Mouse (Mus musculus) kidney, embryonic 16.5 days (tissue): ENCODE measurements around the gene Gde1. TPM values are rescaled to one million over a fixed set of nuclear protein-coding genes. Genes with fewer than 3 reads are reported as not detected.
A peak's percentile ranks its signal among the peaks of the same experiment; 100 is the strongest.

Experiments used
- ATAC-seq: fragments of 200-750 bp; cut with Nextera tagmentation; 2 replicates; pipeline ENCODE4 v1.8.0; 2017; ENCODE audit warnings: moderate TSS enrichment; ENCODE audit not compliant: low FRiP score, low TSS enrichment
- H3K27ac ChIP-seq: fragments of 300-500 bp; sonication (generic); 2 replicates; pipeline ENCODE4 v1.5.1; 2014; ENCODE audit warnings: low read length
- H3K27me3 ChIP-seq: fragments of 300-500 bp; sonication (generic); 2 replicates; pipeline ENCODE4 v1.6.1; 2014; ENCODE audit warnings: low read length, control low read depth, mixed read lengths; ENCODE audit not compliant: insufficient read depth
- H3K36me3 ChIP-seq: fragments of 300-500 bp; sonication (generic); 2 replicates; pipeline ENCODE4 v1.6.1; 2014; ENCODE audit warnings: low read length, control low read depth, mixed read lengths; ENCODE audit not compliant: insufficient read depth
- H3K4me1 ChIP-seq: fragments of 300-500 bp; sonication (generic); 2 replicates; pipeline ENCODE4 v1.6.1; 2014; ENCODE audit warnings: low read length, control low read depth, mixed read lengths; ENCODE audit not compliant: insufficient read depth
- H3K4me2 ChIP-seq: fragments of 300-500 bp; sonication (generic); replicated peaks from 2 replicates; pipeline ENCODE4 v1.6.1; 2014; ENCODE audit warnings: low read depth, low read length
- H3K4me3 ChIP-seq: fragments of 300-500 bp; sonication (generic); 2 replicates; pipeline ENCODE4 v1.5.1; 2014; ENCODE audit warnings: mild to moderate bottlenecking, low read length
- H3K9ac ChIP-seq: fragments of 300-500 bp; sonication (generic); replicated peaks from 2 replicates; pipeline ENCODE4 v1.6.1; 2014; ENCODE audit warnings: low read length
- H3K9me3 ChIP-seq: fragments of 300-500 bp; sonication (generic); 2 replicates; pipeline ENCODE4 v1.6.1; 2016; ENCODE audit warnings: low read length, control low read depth
- WGBS: fragments of 180-500 bp; shearing (Covaris S2); extraction: QIAGEN DNeasy Blood & Tissue Kit; methylation state at CpG from one replicate; pipeline ENCODE4 v1.1.7; 2014; 5-methylcytosine and 5-hydroxymethylcytosine counted together
- polyA plus RNA-seq: library from polyadenylated mRNA; unstranded; fragments of >200 nt; fragmentation: Nextera tagmentation; extraction: Ambion mirVana; gene quantifications from 2 replicates; pipeline ENCODE4 v1.2.1, GENCODE M21; 2015

The Gde1 gene
- polyA plus RNA-seq, 1 experiment from 2014 or later: 109 TPM

DNA sequence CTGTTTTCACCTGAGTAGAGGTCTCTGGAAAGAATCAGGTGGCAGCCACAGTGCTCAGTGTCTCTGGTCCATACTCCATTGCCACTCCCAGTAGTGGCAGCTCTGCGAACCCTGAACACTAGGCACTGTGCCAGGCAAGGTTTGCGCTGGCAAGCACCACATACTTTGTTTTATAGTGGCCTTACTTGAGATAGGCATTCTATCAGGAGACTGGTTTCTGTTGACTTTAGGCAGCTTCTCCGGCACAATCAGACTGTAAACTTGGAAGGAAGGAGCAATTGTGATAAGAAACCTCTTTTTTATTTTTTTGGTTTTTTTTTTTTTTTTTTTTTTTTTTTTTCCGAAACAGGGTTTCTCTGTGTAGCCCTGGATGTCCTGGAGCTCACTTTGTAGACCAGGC, 2.4 kb upstream of the Gde1 start:
- H3K36me3 ChIP-seq: no peaks in the 10 kb centered on the region
- no peak overlapping the region for H3K4me3 ChIP-seq
- H3K9me3 ChIP-seq: no peaks in the 10 kb centered on the region
- WGBS: 78% methylated on average over 3 of the region's 4 CpGs
- H3K27me3 ChIP-seq: no peaks in the 10 kb centered on the region
- H3K4me1 ChIP-seq: peaks cover 28% of the 10 kb centered on the region
- no peak overlapping the region for H3K4me2 ChIP-seq
- H3K9ac ChIP-seq: no peak overlapping the region
- no peak overlapping the region for H3K27ac ChIP-seq
- no peak for ATAC-seq

DNA sequence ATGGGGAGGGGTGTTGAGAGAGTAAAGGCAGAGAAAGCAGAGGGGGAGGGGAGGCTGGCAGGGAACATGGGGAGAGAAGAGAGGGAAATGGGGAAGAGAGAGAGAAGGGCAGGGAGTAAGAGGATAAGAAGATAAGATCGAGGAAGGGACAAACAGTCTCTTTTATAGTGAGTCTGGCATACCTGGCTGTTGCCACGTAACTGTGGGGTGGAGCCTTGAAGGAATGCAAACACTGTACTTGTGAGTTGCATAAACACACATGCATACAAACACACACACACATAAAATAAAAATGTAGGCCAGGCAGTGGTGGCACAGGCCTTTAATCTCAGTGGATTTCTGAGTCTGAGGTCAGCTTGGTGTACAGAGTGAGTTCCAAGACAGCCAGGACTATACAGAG, 1.6 kb upstream of the Gde1 start:
- Histone ChIP-seq H3K4me1 (peaks cover 27% of the 10 kb centered on the region), H3K4me2 (no peak overlapping the region), H3K9me3 (no peaks in the 10 kb centered on the region), H3K27ac (no peak overlapping the region), H3K27me3 (no peaks in the 10 kb centered on the region), H3K9ac (no peak overlapping the region), H3K36me3 (0 out of 2 replicates have a peak, but pooled peaks cover 2% of the 10 kb centered on the region), H3K4me3 (no peak overlapping the region)
- WGBS: 69% methylated on average over 2 of the region's 2 CpGs
- ATAC-seq: no peak

DNA sequence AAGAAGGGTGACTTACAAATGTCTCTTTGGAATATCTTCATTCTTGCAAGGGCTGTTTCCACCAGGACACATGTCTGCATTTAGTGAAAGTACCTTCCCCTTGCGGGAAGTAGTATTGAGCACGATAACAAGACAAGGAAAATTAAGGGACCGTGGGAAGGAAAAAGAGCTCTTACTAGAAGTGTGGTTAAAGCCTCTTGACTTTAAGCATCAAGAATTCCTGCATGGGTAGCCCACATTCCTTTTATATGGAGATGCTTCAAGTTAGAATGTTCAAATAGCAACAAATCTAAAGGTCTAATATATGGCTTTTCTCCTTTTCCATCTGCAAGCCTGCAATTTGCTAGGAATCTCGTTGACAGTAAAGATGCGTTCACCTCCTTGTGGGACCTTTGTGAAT, 910 bp upstream of the Gde1 start:
- 84% methylated on average over 5 of the region's 5 CpGs for WGBS
- H3K27me3 ChIP-seq: no peaks in the 10 kb centered on the region
- ATAC-seq: no peak
- no peak overlapping the region for H3K4me3 ChIP-seq
- 0 out of 2 replicates have a peak, but pooled peaks cover 5% of the 10 kb centered on the region for H3K36me3 ChIP-seq
- peak overlapping the region; percentile 92 for H3K27ac ChIP-seq
- peaks cover 27% of the 10 kb centered on the region for H3K4me1 ChIP-seq
- H3K9me3 ChIP-seq: no peaks in the 10 kb centered on the region
- H3K9ac ChIP-seq: no peak overlapping the region
- H3K4me2 ChIP-seq: no peak overlapping the region

DNA sequence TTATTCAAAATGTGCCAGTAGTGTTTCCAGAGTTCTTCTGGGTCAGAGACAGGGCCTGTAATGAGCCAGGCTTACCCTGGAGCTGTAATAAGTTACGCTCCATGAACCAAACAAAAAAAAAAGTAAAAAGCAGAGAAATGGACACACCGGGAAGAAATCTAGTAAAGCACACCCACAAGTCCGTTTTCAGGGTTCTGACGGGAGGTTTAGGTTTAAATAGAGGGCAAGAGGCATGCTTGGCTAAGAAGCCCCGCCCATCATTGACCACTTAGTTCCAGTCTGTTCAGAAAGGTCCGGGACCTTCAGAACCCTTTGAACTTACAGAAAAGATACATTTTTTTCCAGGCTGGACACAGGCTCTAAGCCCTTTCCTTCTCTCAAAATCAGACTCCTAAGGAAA, 473 bp upstream of the Gde1 start:
- 22% methylated on average over 6 of the region's 6 CpGs for WGBS
- no peak for ATAC-seq
- Histone ChIP-seq H3K36me3 (0 out of 2 replicates have a peak, but pooled peaks cover 5% of the 10 kb centered on the region), H3K4me2 (peak overlapping the region; percentile 88), H3K27ac (peak overlapping the region; percentile 92), H3K4me1 (peaks cover 27% of the 10 kb centered on the region), H3K9ac (peak overlapping the region; percentile 90), H3K4me3 (peak overlapping the region; percentile 81), H3K9me3 (no peaks in the 10 kb centered on the region), H3K27me3 (no peaks in the 10 kb centered on the region)

DNA sequence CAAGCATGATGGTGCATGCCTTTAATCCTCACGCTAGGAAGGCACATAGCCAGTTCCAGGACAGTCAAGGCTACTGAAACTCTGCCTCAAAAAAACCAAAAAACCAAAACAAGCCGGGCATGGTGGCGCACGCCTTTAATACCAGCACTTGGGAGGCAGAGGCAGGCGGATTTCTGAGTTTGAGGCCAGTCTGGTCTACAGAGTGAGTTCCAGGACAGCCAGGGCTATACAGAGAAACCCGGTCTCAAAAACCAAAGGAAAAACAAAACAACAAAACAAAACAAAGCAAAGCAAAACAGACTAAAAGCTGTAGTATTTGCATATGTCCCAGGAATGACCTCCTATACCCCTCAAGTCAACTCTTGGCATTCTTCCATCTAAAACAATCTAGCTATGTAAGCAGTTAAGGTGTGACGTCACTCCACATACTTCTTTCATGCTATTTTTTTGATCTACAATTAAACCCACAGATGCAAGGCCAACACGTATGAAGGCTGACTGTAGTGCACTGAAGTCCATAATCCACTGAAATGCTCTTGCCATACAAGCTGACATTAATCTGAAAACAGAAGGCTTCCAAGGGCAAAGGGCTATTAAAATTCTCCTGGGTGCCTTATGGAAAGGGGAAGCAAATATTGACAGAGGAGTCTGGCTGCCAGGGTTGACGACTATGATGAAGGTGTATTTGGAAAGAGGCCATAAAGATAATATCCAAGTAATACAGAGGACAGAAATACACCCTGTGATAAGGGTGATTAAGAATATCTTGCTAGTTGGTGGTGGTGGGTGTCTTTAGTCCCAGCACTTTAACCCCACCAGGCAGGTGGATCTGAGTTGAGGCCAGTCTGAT, 1.4 kb downstream of the Gde1 start:
- Histone ChIP-seq H3K9me3 (no peaks in the 10 kb centered on the region), H3K9ac (peak overlapping the region; percentile 90), H3K4me1 (peaks cover 27% of the 10 kb centered on the region), H3K4me2 (peak overlapping the region; percentile 88), H3K4me3 (peak overlapping the region; percentile 81), H3K36me3 (0 out of 2 replicates have a peak, but pooled peaks cover 5% of the 10 kb centered on the region), H3K27me3 (no peaks in the 10 kb centered on the region), H3K27ac (no peak overlapping the region)
- no peak for ATAC-seq
- WGBS: 70% methylated on average over 9 of the region's 9 CpGs

DNA sequence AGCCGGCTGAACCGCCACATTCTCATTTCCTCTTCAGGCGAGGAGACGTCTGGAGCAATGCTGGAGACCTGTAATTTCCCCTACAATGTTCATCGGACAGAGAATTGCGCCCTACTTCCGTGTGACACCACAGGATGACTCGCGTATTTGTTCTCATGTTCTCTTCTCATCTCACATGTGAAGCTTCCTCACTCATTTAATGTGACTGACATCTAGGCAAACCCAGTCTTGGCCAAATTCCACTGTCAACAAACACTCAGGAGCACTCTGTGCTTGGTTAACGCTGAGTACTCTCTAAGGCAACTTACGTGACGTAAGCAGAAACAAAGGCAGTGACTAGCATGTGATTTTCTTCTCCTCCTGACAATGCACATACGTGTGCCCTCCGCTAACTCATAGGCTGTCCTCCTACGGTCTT, 2.4 kb downstream of the Gde1 start:
- H3K4me2 ChIP-seq: no peak overlapping the region
- H3K4me1 ChIP-seq: peaks cover 27% of the 10 kb centered on the region
- no peaks in the 10 kb centered on the region for H3K9me3 ChIP-seq
- no peak overlapping the region for H3K27ac ChIP-seq
- no peak for ATAC-seq
- no peaks in the 10 kb centered on the region for H3K27me3 ChIP-seq
- 79% methylated on average over 15 of the region's 15 CpGs for WGBS
- 0 out of 2 replicates have a peak, but pooled peaks cover 8% of the 10 kb centered on the region for H3K36me3 ChIP-seq
- H3K9ac ChIP-seq: no peak overlapping the region
- no peak overlapping the region for H3K4me3 ChIP-seq

DNA sequence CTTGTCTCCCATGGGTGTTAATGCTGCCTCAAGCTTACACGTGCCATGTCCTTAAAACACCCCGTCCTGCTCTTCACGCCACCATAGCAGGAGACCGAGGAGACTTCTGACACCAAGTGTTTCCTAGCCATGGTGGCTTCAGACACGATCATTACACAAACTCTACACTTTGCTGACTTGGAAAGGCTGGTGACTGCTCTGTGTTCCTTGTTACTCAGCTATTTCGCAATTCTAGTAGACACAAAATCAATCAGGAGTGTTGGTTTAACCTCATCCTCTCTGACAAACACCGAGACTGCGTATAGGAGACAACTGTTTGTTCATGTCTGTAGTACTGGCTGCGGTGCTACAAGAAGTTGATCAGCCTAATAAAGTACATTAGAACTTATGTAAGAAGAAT, 6.7 kb downstream of the Gde1 start:
- Histone ChIP-seq H3K27ac (no peak overlapping the region), H3K36me3 (peaks cover 34% of the 10 kb centered on the region), H3K9me3 (no peaks in the 10 kb centered on the region), H3K4me1 (peaks cover 8% of the 10 kb centered on the region; the same call in 1 of the 2 replicates), H3K4me2 (no peak overlapping the region), H3K27me3 (no peaks in the 10 kb centered on the region), H3K4me3 (no peak overlapping the region), H3K9ac (no peak overlapping the region)
- 91% methylated on average over 9 of the region's 9 CpGs for WGBS
- ATAC-seq: no peak

DNA sequence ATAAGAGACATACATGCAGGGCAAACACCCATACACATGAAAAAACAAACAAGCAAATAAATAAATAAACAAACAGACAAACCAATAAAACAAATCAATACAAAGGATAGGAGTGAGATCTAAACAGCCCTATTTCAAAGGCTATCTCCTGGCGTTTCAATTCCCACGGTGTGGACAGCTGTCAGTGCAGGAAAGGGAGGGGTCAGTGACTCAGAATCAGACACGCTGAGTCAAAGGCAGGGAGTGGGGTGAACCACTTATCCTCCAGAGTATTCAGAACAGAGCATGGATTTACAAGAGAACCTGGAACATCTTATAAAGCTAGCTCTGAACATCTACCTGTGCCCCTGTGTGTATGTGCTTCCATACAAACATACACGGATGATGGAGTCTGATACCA, 8.4 kb downstream of the Gde1 start:
- WGBS: 72% methylated on average over 4 of the region's 4 CpGs
- H3K9me3 ChIP-seq: no peaks in the 10 kb centered on the region
- H3K27ac ChIP-seq: no peak overlapping the region
- no peak overlapping the region for H3K4me3 ChIP-seq
- H3K4me2 ChIP-seq: no peak overlapping the region
- no peaks in the 10 kb centered on the region for H3K4me1 ChIP-seq
- no peaks in the 10 kb centered on the region for H3K27me3 ChIP-seq
- no peak overlapping the region for H3K9ac ChIP-seq
- ATAC-seq: no peak
- H3K36me3 ChIP-seq: peaks cover 34% of the 10 kb centered on the region

DNA sequence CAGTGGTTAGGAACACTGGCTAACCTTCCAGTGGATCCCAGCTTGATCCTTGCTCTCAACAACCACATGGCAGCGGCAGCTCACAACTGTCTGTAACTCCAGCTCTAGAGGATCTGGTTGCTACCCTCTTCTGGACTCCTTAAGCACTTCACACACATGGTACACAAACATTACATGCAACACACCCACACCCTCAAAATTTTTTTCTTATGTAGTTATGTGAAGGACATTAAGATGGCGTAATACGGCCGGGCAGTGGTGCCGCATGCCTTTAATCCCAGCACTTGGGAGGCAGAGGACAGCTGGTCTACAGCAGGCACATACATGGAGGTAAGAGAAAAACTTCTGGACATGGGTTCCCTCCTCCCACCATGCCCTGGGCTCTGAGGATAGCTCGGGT, 9.4 kb downstream of the Gde1 start:
- H3K27ac ChIP-seq: no peak overlapping the region
- H3K27me3 ChIP-seq: no peaks in the 10 kb centered on the region
- no peaks in the 10 kb centered on the region for H3K4me1 ChIP-seq
- no peak overlapping the region for H3K4me2 ChIP-seq
- WGBS: 90% methylated on average over 6 of the region's 6 CpGs
- no peaks in the 10 kb centered on the region for H3K9me3 ChIP-seq
- H3K4me3 ChIP-seq: no peak overlapping the region
- ATAC-seq: no peak
- peaks cover 40% of the 10 kb centered on the region for H3K36me3 ChIP-seq
- H3K9ac ChIP-seq: no peak overlapping the region

DNA sequence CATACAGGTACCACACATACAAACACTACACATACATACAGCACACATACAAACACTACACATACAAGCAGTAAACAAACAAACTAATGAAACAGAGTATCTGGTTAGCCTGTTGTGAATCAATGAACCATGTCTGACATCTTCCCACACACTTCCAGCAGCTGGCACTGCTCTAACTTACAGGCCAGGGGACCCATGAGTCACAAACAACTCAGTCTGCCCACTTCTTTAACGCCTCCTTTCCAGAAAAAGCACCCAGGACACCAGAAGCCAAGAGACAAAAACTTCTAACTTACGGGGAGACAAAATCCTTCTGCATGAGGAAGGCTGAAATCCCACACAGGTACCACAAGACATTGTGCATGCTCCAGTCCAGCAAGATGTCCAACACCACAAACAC, 14.3 kb downstream of the Gde1 start:
- H3K9me3 ChIP-seq: no peaks in the 10 kb centered on the region
- WGBS: 80% methylated on average over 2 of the region's 2 CpGs

More for the DNA sequence above, 14.3 kb downstream of the Gde1 start:
- Histone ChIP-seq H3K4me2 (no peak overlapping the region), H3K4me1 (no peaks in the 10 kb centered on the region), H3K27me3 (no peaks in the 10 kb centered on the region), H3K36me3 (peaks cover 65% of the 10 kb centered on the region), H3K9ac (no peak overlapping the region), H3K27ac (no peak overlapping the region), H3K4me3 (no peak overlapping the region)
- no peak for ATAC-seq
